Mouse (Mus musculus): ENCODE measurements at regions not wholly inside any gene's neighbourhood (a gene's known extent, or its start where the extent isn't known, plus 50 kb on each side); places are given as distances from the start of the nearest gene placed in this dataset.

DNA sequence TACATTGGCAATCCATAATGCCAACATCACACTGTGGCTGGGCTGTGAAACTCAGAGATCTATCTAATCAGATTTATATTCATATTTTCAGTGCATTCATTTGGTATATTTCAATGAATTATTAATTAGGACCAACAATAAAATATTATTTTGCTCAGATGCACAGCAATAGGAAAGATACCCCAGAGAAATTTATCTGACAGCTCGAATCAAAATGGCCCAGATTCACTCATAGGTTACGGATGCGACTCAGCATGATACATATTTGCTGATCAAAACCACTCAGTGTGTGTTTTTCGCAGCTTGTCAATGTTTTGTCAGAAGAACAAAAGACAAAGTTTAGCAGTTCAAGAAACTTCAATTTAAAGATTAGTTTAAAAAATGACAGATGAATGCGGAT, 1060.6 kb upstream of the Adgrl2 start:
- DNase-seq (ENCODE audit: low spot score), result no peak

DNA sequence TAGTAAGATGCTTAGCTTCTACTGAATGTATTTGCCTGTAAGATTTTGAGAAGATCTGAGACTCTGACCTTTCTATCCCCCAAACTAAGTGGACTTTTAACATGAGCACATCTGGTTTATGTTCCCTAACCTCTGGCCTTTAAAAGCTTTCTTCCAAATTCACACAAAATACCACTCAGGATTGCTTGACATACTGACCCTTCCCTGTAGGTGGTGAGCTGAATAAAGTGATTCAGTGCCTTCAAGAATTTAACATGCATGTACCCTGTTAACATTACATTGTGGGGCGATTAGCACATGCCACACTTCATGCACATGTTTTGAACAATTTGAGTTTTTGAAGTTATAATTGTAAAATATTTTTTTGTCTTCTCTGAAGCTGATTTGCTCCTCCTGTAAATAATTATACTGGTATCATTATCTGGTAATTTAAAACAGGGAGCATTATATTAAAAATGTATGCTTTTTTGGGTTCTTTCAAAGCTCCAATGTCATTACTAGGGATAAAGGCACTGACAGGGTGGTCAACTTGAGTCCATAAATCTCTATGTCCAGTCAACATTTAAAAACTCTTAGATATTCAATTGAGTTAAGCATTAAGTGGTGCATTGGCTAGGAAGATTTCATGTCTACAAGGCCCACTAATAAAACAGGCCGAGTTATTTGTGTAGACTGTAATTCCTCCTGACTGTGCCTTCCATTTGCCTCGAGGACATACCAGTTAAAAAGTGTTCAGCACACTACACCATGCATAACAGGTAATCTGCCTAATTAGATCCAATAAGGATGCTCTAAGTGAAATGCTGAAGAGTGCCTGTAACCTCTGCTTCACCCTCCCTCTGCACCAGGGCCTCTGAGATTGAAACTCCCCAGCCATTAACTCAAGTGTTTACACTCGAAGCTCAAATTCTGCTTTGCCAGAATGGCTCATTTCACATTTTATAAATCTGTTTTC, 1059.8 kb upstream of the Adgrl2 start:
- peak; percentile 75 for DNase-seq (ENCODE audit: low spot score)
